Comparison of ENCODE assay signal across 8 mouse cellular contexts in genomic region chr2:181670913-181671311, GRCm38 (mm10). TPM values are rescaled to one million over a fixed set of nuclear protein-coding genes. Genes with fewer than 3 reads are reported as not detected.
A peak's percentile ranks its signal among the peaks of the same experiment; 100 is the strongest.
DNase-seq lines count a peak whose midpoint lies in the region; ATAC-seq and TF ChIP-seq lines count a peak whose summit lies in the region.

No protein-coding gene starts in this region.

- H3K9ac ChIP-seq in heart, embryonic 12.5 days = peak overlapping the region; percentile 70
- peak overlapping the region; percentile 67 for H3K9ac ChIP-seq in heart, postnatal 0 days (replicated peaks; ENCODE audit: low read depth, low read length)
- no peak overlapping the region for H3K9ac ChIP-seq in midbrain, embryonic 11.5 days (ENCODE audit: low read length)

- H3K4me1 ChIP-seq in heart, embryonic 12.5 days (replicated peaks) = peaks cover 32% of the 10 kb centered on the region
- no peaks in the 10 kb centered on the region for H3K4me1 ChIP-seq in heart, postnatal 0 days (ENCODE audit: control insufficient read depth, insufficient read depth)
- H3K4me1 ChIP-seq in midbrain, embryonic 11.5 days (ENCODE audit: control insufficient read depth, insufficient read depth, low read length) = peaks cover 9% of the 10 kb centered on the region

- peak overlapping the region; percentile 85 for H3K4me2 ChIP-seq in heart, embryonic 12.5 days
- peak overlapping the region; percentile 66 for H3K4me2 ChIP-seq in heart, postnatal 0 days (ENCODE audit: low read depth, low read length)
- H3K4me2 ChIP-seq in midbrain, embryonic 11.5 days = peak overlapping the region; percentile 36

- TF ChIP-seq EP300 in heart, postnatal 0 days (IDR thresholded peaks at IDR 0.05; ENCODE audit: low read depth) = no peak

- under 1% methylated on average over 41 of the region's 41 CpGs for WGBS in heart, embryonic 12.5 days
- WGBS in heart, postnatal 0 days = 1% methylated on average over 41 of the region's 41 CpGs
- 2% methylated on average over 40 of the region's 41 CpGs for WGBS in midbrain, embryonic 11.5 days

- no peak for DNase-seq in heart, postnatal 4 days
- peak; percentile 51 for DNase-seq in R1 (ENCODE audit: low read depth, low spot score)
- no peak for DNase-seq in heart, postnatal 0 days (ENCODE audit: low spot score)
- DNase-seq in midbrain, embryonic 11.5 days (ENCODE audit: low spot score, missing footprints) = peak; percentile 94
- no peak for DNase-seq in retina, postnatal 1 day
- DNase-seq in embryo, embryonic 10.5 days (ENCODE audit: low spot score) = no peak
- DNase-seq in layer of hippocampus, adult 8-10 months (ENCODE audit: low spot score in 2 of 2) = no peak

- peaks cover 78% of the 10 kb centered on the region for H3K27me3 ChIP-seq in heart, embryonic 12.5 days (replicated peaks)
- peaks cover 65% of the 10 kb centered on the region for H3K27me3 ChIP-seq in heart, postnatal 0 days (ENCODE audit: control insufficient read depth, insufficient read depth, low read length)
- peaks cover 57% of the 10 kb centered on the region for H3K27me3 ChIP-seq in midbrain, embryonic 11.5 days (ENCODE audit: control insufficient read depth, insufficient read depth, low read length)

- H3K27ac ChIP-seq in heart, embryonic 12.5 days (ENCODE audit: poor library complexity, severe bottlenecking) = peak overlapping the region; percentile 62
- H3K27ac ChIP-seq in heart, postnatal 0 days (ENCODE audit: low read depth) = peak overlapping the region; percentile 77
- no peak overlapping the region for H3K27ac ChIP-seq in midbrain, embryonic 11.5 days (ENCODE audit: low read depth, low read length)

- ATAC-seq in heart, embryonic 12.5 days (ENCODE audit: insufficient number of reproducible peaks, low FRiP score) = no peak
- no peak for ATAC-seq in heart, postnatal 0 days (ENCODE audit: insufficient read depth, low read depth)
- ATAC-seq in midbrain, embryonic 11.5 days (ENCODE audit: low FRiP score) = no peak

- no peak for TF ChIP-seq CTCF in heart, postnatal 0 days (IDR thresholded peaks at IDR 0.05; ENCODE audit: low read depth)

- H3K36me3 ChIP-seq in heart, embryonic 12.5 days = no peaks in the 10 kb centered on the region
- H3K36me3 ChIP-seq in heart, postnatal 0 days (replicated peaks; ENCODE audit: control insufficient read depth, insufficient read depth, low read length) = no peaks in the 10 kb centered on the region
- H3K36me3 ChIP-seq in midbrain, embryonic 11.5 days (ENCODE audit: control insufficient read depth, insufficient read depth, low read length) = no peaks in the 10 kb centered on the region

- peak overlapping the region; percentile 59 for H3K4me3 ChIP-seq in heart, embryonic 12.5 days
- H3K4me3 ChIP-seq in heart, postnatal 0 days (ENCODE audit: low read depth, low read length) = peak overlapping the region; percentile 59
- H3K4me3 ChIP-seq in midbrain, embryonic 11.5 days (ENCODE audit: low read depth, low read length) = peak overlapping the region; percentile 26

- no peaks in the 10 kb centered on the region; the same call in 1 of the 2 replicates for H3K9me3 ChIP-seq in heart, embryonic 12.5 days (replicated peaks)
- no peaks in the 10 kb centered on the region for H3K9me3 ChIP-seq in heart, postnatal 0 days (replicated peaks; ENCODE audit: control insufficient read depth, low read length)
- no peaks in the 10 kb centered on the region for H3K9me3 ChIP-seq in midbrain, embryonic 11.5 days (ENCODE audit: control insufficient read depth, low read length)

RNA-seq across cellular contexts. Expression of gene Sox18, which starts 0.5 kb away (rescaled TPM):
- polyA plus RNA-seq in heart, embryonic 12.5 days (2016; fragmentation: Nextera tagmentation; extraction: Ambion mirVana) = 24.7 and 26.3 TPM in 2 replicates
- 10 to 100 TPM; 75.9 to 80.3 TPM for total RNA-seq in heart, postnatal 4 days (2021)
- total RNA-seq in heart, postnatal 0 days (2014; rRNA removed; ENCODE audit: low replicate concordance) = 31.8 and 69.4 TPM in 2 replicates
- 53.1 and 54.5 TPM in 2 replicates for polyA plus RNA-seq in heart, postnatal 0 days (2015; fragmentation: Nextera tagmentation; extraction: Ambion mirVana)
- 12.5 and 14.6 TPM in 2 replicates for polyA plus RNA-seq in midbrain, embryonic 11.5 days (2014; fragmentation: Nextera tagmentation; extraction: Ambion mirVana)
- 10 to 100 TPM in 3 of 4 experiments, 1 to 10 TPM in 1; 7.6 to 11.3 (median 10.9) TPM for total RNA-seq in layer of hippocampus, adult 8-10 months (2022)

RNA-seq across cellular contexts. Expression of gene Tcea2, which starts 9.2 kb away (rescaled TPM):
- polyA plus RNA-seq in heart, embryonic 12.5 days (2016; fragmentation: Nextera tagmentation; extraction: Ambion mirVana) = 13.1 and 15.4 TPM in 2 replicates
- total RNA-seq in heart, postnatal 4 days (2021) = 10 to 100 TPM in 1 of 2 experiments, 1 to 10 TPM in 1; 9.9 to 11.1 TPM
- total RNA-seq in heart, postnatal 0 days (2014; rRNA removed; ENCODE audit: low replicate concordance) = 19.6 and 21.9 TPM in 2 replicates
- polyA plus RNA-seq in heart, postnatal 0 days (2015; fragmentation: Nextera tagmentation; extraction: Ambion mirVana) = 15.2 and 16.2 TPM in 2 replicates
- polyA plus RNA-seq in midbrain, embryonic 11.5 days (2014; fragmentation: Nextera tagmentation; extraction: Ambion mirVana) = 15.5 and 16.0 TPM in 2 replicates
- 10 to 100 TPM; 53.6 to 71.8 (median 69.3) TPM for total RNA-seq in layer of hippocampus, adult 8-10 months (2022)

RNA-seq across cellular contexts. Expression of gene Gm29797, which starts 14.1 kb away (rescaled TPM):
- not detected in 2 replicates for polyA plus RNA-seq in heart, embryonic 12.5 days (2016; fragmentation: Nextera tagmentation; extraction: Ambion mirVana)
- total RNA-seq in heart, postnatal 4 days (2021) = not detected
- not detected in 2 replicates for total RNA-seq in heart, postnatal 0 days (2014; rRNA removed; ENCODE audit: low replicate concordance)
- polyA plus RNA-seq in heart, postnatal 0 days (2015; fragmentation: Nextera tagmentation; extraction: Ambion mirVana) = not detected in 2 replicates
- polyA plus RNA-seq in midbrain, embryonic 11.5 days (2014; fragmentation: Nextera tagmentation; extraction: Ambion mirVana) = not detected in 2 replicates
- 1 to 10 TPM in 1 of 4 experiments, under 1 TPM in 2, not detected in 1; 0.61 to 1.8 (median 0.87) TPM for total RNA-seq in layer of hippocampus, adult 8-10 months (2022)

RNA-seq across cellular contexts. Expression of gene Rgs19, which starts 22.9 kb away (rescaled TPM):
- polyA plus RNA-seq in heart, embryonic 12.5 days (2016; fragmentation: Nextera tagmentation; extraction: Ambion mirVana) = 43.5 and 45.4 TPM in 2 replicates
- total RNA-seq in heart, postnatal 4 days (2021) = 10 to 100 TPM; 11.3 to 15.8 TPM
- 12.4 and 72.1 TPM in 2 replicates for total RNA-seq in heart, postnatal 0 days (2014; rRNA removed; ENCODE audit: low replicate concordance)
- polyA plus RNA-seq in heart, postnatal 0 days (2015; fragmentation: Nextera tagmentation; extraction: Ambion mirVana) = 13.2 and 16.4 TPM in 2 replicates
- 61.6 and 65.4 TPM in 2 replicates for polyA plus RNA-seq in midbrain, embryonic 11.5 days (2014; fragmentation: Nextera tagmentation; extraction: Ambion mirVana)
- total RNA-seq in layer of hippocampus, adult 8-10 months (2022) = 10 to 100 TPM; 39.6 to 51.5 (median 42.7) TPM

RNA-seq across cellular contexts. Expression of gene Lkaaear1, which starts 27.3 kb away (rescaled TPM):
- polyA plus RNA-seq in heart, embryonic 12.5 days (2016; fragmentation: Nextera tagmentation; extraction: Ambion mirVana) = not detected in 2 replicates
- not detected for total RNA-seq in heart, postnatal 4 days (2021)
- total RNA-seq in heart, postnatal 0 days (2014; rRNA removed; ENCODE audit: low replicate concordance) = not detected in 2 replicates
- not detected in 2 replicates for polyA plus RNA-seq in heart, postnatal 0 days (2015; fragmentation: Nextera tagmentation; extraction: Ambion mirVana)
- not detected in 2 replicates for polyA plus RNA-seq in midbrain, embryonic 11.5 days (2014; fragmentation: Nextera tagmentation; extraction: Ambion mirVana)
- total RNA-seq in layer of hippocampus, adult 8-10 months (2022) = not detected

Comparison
In these comparisons a context has a peak if more than half of its experiments do, and no peak if none do; other contexts are left out.
1. DNase-seq: peak in R1 (single experiment) and midbrain, embryonic 11.5 days (single experiment); none in heart, postnatal 4 days (single experiment), heart, postnatal 0 days (single experiment), retina, postnatal 1 day (single experiment), embryo, embryonic 10.5 days (single experiment) and layer of hippocampus, adult 8-10 months (0 of 2).
2. Peak in every context shown above with its lines, with median percentiles within 50 percentile points of each other: H3K4me2 ChIP-seq and H3K4me3 ChIP-seq.